Mouse (Mus musculus): ENCODE measurements at regions not wholly inside any gene's neighbourhood (a gene's known extent, or its start where the extent isn't known, plus 50 kb on each side); places are given as distances from the start of the nearest gene placed in this dataset.

- DNase-seq (ENCODE audit: low read depth) = no peak
These were observed 328.9 kb upstream of the Tnp1 start for GRCm38 (mm10) chr1:73344587-73344986.

- DNase-seq (ENCODE audit: low read depth) = no peak
These were observed 326.2 kb upstream of the Tnp1 start for GRCm38 (mm10) chr1:73341911-73342310.

GRCm38 (mm10) chr1:73337401-73337800 is 321.7 kb upstream of the Tnp1 start:
- no peak for DNase-seq (ENCODE audit: low read depth)

- DNase-seq (ENCODE audit: low read depth) = no peak
These were observed 293.8 kb upstream of the Tnp1 start for GRCm38 (mm10) chr1:73309556-73309955.

- DNase-seq (ENCODE audit: low read depth) = no peak
These were observed 292.7 kb upstream of the Tnp1 start for GRCm38 (mm10) chr1:73308420-73308819.

GRCm38 (mm10) chr1:73307194-73307593 is 291.5 kb upstream of the Tnp1 start:
- no peak for DNase-seq (ENCODE audit: low read depth)

- DNase-seq (ENCODE audit: low read depth) = no peak
These were observed 284.4 kb upstream of the Tnp1 start for GRCm38 (mm10) chr1:73299978-73300688.

- no peak for DNase-seq (ENCODE audit: low read depth)
These were observed 269.6 kb upstream of the Tnp1 start for GRCm38 (mm10) chr1:73285342-73285741.

- no peak for DNase-seq (ENCODE audit: low read depth)
These were observed 258.8 kb upstream of the Tnp1 start for GRCm38 (mm10) chr1:73274480-73274879.

- DNase-seq (ENCODE audit: low read depth) = no peak
These were observed 255.2 kb upstream of the Tnp1 start for GRCm38 (mm10) chr1:73270787-73271391.

- no peak for DNase-seq (ENCODE audit: low read depth)
These were observed 253.5 kb upstream of the Tnp1 start for GRCm38 (mm10) chr1:73269051-73269755.

- DNase-seq (ENCODE audit: low read depth) = no peak
These were observed 249.3 kb upstream of the Tnp1 start for GRCm38 (mm10) chr1:73265009-73265408.

- no peak for DNase-seq (ENCODE audit: low read depth)
These were observed 248.5 kb upstream of the Tnp1 start for GRCm38 (mm10) chr1:73264245-73264644.

GRCm38 (mm10) chr1:73259525-73260098 is 243.9 kb upstream of the Tnp1 start:
- no peak for DNase-seq (ENCODE audit: low read depth)

GRCm38 (mm10) chr1:73257263-73257662 is 241.6 kb upstream of the Tnp1 start:
- DNase-seq (ENCODE audit: low read depth) = no peak

GRCm38 (mm10) chr1:73251911-73252356 is 236.2 kb upstream of the Tnp1 start:
- no peak for DNase-seq (ENCODE audit: low read depth)

- DNase-seq (ENCODE audit: low read depth) = no peak
These were observed 228.3 kb upstream of the Tnp1 start for GRCm38 (mm10) chr1:73244016-73244415.

GRCm38 (mm10) chr1:73242290-73242689 is 226.6 kb upstream of the Tnp1 start:
- no peak for DNase-seq (ENCODE audit: low read depth)

GRCm38 (mm10) chr1:73236867-73237266 is 221.2 kb upstream of the Tnp1 start:
- no peak for DNase-seq (ENCODE audit: low read depth)

GRCm38 (mm10) chr1:73233636-73234035 is 217.9 kb upstream of the Tnp1 start:
- DNase-seq (ENCODE audit: low read depth) = no peak

GRCm38 (mm10) chr1:73233041-73233440 is 217.3 kb upstream of the Tnp1 start:
- DNase-seq (ENCODE audit: low read depth) = no peak

GRCm38 (mm10) chr1:73230611-73231010 is 214.9 kb upstream of the Tnp1 start:
- no peak for DNase-seq (ENCODE audit: low read depth)

- no peak for DNase-seq (ENCODE audit: low read depth)
These were observed 211.5 kb upstream of the Tnp1 start for GRCm38 (mm10) chr1:73227246-73227645.

All from induced T-regulatory cell, adult 2 months (primary cell).